Mouse (Mus musculus) forebrain, embryonic 10.5 days (tissue): ENCODE results near the gene Arfgef2. TPM values are rescaled to one million over a fixed set of nuclear protein-coding genes. Genes with fewer than 3 reads are reported as not detected.

Experiments used
- DNase-seq: peaks from one replicate; pipeline ENCODE4 v3.0.0-alpha.2; 2017; ENCODE audit warnings: low spot score; ENCODE audit errors: extremely low spot score
- H3K27ac ChIP-seq: fragments of 300-500 bp; sonication (generic); 2 replicates; pipeline ENCODE4 v1.5.1; 2016; ENCODE audit warnings: mild to moderate bottlenecking
- H3K27me3 ChIP-seq: fragments of 300-500 bp; sonication (generic); 2 replicates; pipeline ENCODE4 v1.6.1; 2016; ENCODE audit warnings: mild to moderate bottlenecking; ENCODE audit not compliant: poor library complexity, severe bottlenecking
- H3K36me3 ChIP-seq: fragments of 300-500 bp; sonication (generic); replicated peaks from 2 replicates; pipeline ENCODE4 v1.6.1; 2016; ENCODE audit warnings: mild to moderate bottlenecking, moderate library complexity
- H3K4me1 ChIP-seq: fragments of 300-500 bp; sonication (generic); 2 replicates; pipeline ENCODE4 v1.6.1; 2016
- H3K4me3 ChIP-seq: fragments of 300-500 bp; sonication (generic); 2 replicates; pipeline ENCODE4 v1.5.1; 2016; ENCODE audit warnings: mild to moderate bottlenecking, moderate library complexity
- H3K9me3 ChIP-seq: fragments of 300-500 bp; sonication (generic); 2 replicates; pipeline ENCODE4 v1.6.1; 2016; ENCODE audit warnings: mild to moderate bottlenecking, moderate library complexity
- WGBS: fragments of 180-500 bp; shearing (Covaris S2); methylation state at CpG from one replicate; pipeline ENCODE4 v1.1.7; 2016; 5-methylcytosine and 5-hydroxymethylcytosine counted together
- polyA plus RNA-seq: library from polyadenylated mRNA; unstranded; fragments of >200 nt; fragmentation: Nextera tagmentation; extraction: Ambion mirVana; gene quantifications from 2 replicates; pipeline ENCODE4 v1.2.1, GENCODE M21; 2016

The Arfgef2 gene
- polyA plus RNA-seq, 1 experiment from 2014 or later, result 5.4 TPM

DNA sequence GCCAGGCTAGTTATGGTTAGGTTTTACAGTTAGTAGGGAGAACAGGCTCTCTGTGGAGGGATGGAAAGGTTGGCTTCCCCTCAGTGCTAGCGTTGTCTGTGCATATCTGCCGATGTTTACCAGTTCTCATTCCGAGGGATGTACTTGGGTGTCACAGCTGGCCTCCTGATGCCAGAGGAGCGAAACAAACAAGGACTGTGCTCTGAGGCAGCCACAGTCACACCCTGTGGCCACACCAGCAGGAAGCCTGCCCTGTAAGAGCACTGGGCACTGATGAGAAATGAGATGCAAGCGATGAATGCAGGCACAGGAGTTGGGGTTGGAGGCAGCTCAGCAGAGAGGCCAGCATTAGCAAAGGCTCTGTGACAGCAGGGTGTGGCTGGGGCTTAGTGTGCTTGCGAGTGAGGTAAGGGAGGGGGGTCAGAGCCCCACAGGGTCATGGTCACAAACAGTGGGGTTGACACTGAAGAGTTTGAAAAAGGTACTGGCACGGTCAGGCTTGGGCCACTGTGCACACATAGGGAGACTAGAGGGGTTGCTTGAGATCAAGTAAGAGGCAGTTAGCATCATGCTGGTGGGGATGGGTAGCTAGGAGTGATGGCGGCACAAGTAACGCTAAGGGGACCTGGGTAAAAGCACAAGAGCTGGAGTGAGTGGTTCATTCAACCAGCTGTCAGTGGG lies 13.2 kb downstream of the Arfgef2 start:
- Histone ChIP-seq H3K27me3 (no peaks in the 10 kb centered on the region), H3K36me3 (peaks cover 9% of the 10 kb centered on the region; the same call in 1 of the 2 replicates), H3K4me1 (peaks cover 15% of the 10 kb centered on the region), H3K9me3 (no peaks in the 10 kb centered on the region; the same call in 1 of the 2 replicates), H3K27ac (0 out of 2 replicates have a peak overlapping the region, but pooled peaks have one; percentile 1), H3K4me3 (no peak overlapping the region)
- DNase-seq, result no peak
- 89% methylated on average over 9 of the region's 9 CpGs for WGBS

DNA sequence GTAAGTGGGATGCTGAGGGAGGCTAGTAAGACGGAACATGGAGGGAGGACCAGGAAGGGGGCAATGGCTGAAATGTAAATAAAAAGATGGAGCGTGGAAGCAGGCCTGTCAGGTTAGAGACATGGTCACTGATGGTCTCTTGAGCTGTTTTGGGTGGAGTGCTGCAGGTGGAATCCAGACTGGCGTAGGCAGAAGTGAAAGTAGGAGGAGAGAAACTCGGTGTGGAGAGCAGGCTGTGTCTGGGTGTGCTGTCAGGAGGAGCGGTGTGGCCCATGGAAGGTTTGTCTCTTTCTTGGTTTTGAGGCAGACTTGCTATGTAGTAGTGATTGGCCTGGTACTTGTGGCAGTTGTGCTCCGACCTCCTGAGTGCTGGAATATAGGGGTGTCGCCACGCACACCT lies 14.5 kb downstream of the Arfgef2 start:
- H3K36me3 ChIP-seq, result peaks cover 9% of the 10 kb centered on the region; the same call in 1 of the 2 replicates
- H3K27ac ChIP-seq, result no peak overlapping the region
- WGBS, result 93% methylated on average over 8 of the region's 8 CpGs
- no peak for DNase-seq
- H3K4me1 ChIP-seq, result peaks cover 15% of the 10 kb centered on the region
- H3K4me3 ChIP-seq, result no peak overlapping the region
- H3K27me3 ChIP-seq, result no peaks in the 10 kb centered on the region
- no peaks in the 10 kb centered on the region; the same call in 1 of the 2 replicates for H3K9me3 ChIP-seq

DNA sequence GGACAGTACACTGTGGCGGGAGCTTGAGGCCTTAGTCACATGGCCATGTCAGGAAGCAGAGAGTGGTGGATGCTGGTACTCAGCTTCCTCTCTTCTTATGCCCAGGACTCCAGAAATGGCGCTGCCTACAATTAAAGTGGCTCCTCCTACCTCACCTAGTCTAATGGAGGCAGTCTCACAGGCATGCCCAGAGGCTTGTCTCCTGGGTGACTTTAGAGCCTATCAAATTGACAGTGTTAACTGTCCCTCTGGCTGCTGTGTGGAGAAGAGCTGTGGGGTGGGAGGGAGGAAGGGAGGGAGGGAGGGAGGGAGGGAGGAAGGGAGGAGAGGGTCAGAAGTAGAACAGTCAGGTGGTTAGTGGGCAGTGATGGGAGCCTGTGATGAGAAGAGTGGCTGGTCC lies 15.5 kb downstream of the Arfgef2 start:
- DNase-seq, result no peak
- WGBS, result 81% methylated on average over 2 of the region's 2 CpGs
- no peak overlapping the region for H3K4me3 ChIP-seq
- H3K4me1 ChIP-seq, result peaks cover 15% of the 10 kb centered on the region
- no peaks in the 10 kb centered on the region; the same call in 1 of the 2 replicates for H3K9me3 ChIP-seq
- no peak overlapping the region for H3K27ac ChIP-seq
- peaks cover 9% of the 10 kb centered on the region; the same call in 1 of the 2 replicates for H3K36me3 ChIP-seq
- no peaks in the 10 kb centered on the region for H3K27me3 ChIP-seq

DNA sequence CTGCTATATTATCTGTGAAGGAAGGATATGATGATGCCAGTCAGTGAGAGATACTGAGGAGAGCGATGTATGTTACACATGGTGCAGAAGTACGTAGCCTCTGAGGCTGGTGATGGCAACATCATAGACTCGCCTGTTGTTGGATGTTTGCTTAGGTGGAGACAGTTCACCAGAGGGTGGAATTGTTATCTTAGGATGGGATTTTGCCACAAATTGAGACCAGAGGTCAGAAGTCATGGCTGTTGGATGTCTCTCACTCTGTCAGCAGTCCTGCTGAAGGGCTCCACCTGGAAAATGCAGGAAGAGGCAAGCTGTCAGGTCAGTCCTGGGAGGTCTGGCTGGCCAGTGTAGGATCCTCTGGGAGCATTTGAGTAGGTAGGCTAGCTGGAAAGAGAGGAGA lies 16.0 kb downstream of the Arfgef2 start:
- Histone ChIP-seq H3K36me3 (peaks cover 9% of the 10 kb centered on the region; the same call in 1 of the 2 replicates), H3K4me1 (peaks cover 15% of the 10 kb centered on the region), H3K9me3 (no peaks in the 10 kb centered on the region; the same call in 1 of the 2 replicates), H3K27ac (no peak overlapping the region), H3K27me3 (no peaks in the 10 kb centered on the region), H3K4me3 (no peak overlapping the region)
- DNase-seq, result no peak
- 93% methylated on average over 3 of the region's 3 CpGs for WGBS

DNA sequence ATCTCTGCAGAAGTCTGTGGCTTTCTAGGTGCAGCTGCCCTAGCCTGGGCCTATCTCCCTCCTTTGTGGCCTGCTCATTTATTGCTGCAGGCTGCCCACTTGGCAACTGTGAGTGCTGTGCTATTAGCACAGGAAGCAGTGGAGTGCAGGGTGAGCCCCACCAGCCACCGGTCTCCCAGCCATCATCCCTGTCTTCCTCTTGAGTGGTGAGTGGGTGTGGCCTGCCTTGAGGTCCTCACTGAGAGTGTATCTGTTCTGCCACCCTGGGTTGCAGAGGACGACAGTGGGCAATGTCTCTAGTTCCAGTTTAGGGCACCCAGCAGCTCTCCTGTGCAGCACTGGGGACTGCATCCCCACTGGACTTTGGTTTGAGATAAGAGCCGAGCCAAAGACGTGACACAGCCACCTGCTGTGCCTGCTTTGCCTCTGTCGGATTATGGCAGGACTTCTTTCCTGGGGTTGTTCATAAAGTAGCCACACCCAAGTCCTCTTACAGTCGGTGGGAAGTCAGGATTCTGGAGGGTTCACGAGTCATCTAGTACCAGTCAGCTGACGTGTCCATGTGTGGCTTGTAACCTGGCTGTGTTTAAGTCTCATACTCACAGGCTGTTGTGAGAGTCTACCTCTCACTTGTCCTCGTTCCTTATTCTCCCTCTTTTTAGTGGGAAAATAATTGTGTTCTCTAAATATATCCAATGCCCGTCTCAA lies 16.9 kb downstream of the Arfgef2 start:
- Histone ChIP-seq H3K4me1 (peaks cover 15% of the 10 kb centered on the region), H3K36me3 (peaks cover 8% of the 10 kb centered on the region; the same call in 1 of the 2 replicates), H3K9me3 (no peaks in the 10 kb centered on the region; the same call in 1 of the 2 replicates), H3K27me3 (no peaks in the 10 kb centered on the region), H3K27ac (no peak overlapping the region), H3K4me3 (no peak overlapping the region)
- 76% methylated on average over 10 of the region's 10 CpGs for WGBS
- DNase-seq, result no peak

DNA sequence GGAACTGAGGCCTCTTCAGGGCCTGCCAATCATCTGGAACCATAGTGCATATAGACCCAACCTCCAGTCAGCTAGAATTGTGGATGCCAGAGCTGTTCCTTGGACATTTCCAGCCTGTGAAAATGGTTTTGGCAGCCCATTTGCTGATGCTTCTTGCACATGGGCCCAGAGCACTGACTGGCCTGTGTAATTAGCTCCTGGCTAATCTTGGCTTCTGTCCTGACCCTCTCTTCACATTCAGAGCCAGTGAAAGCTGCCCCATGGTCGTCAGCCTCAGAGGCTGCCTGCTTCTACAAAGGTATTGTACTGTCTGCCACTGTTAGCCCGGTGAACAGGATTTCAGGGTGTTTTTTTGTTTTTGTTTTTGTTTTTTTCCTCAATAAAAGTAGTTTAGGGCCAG lies 17.5 kb downstream of the Arfgef2 start:
- no peak for DNase-seq
- Histone ChIP-seq H3K27ac (no peak overlapping the region), H3K4me1 (peaks cover 15% of the 10 kb centered on the region), H3K27me3 (no peaks in the 10 kb centered on the region), H3K4me3 (no peak overlapping the region), H3K9me3 (no peaks in the 10 kb centered on the region), H3K36me3 (peaks cover 2% of the 10 kb centered on the region; the same call in 1 of the 2 replicates)
- 80% methylated on average over 2 of the region's 2 CpGs for WGBS

DNA sequence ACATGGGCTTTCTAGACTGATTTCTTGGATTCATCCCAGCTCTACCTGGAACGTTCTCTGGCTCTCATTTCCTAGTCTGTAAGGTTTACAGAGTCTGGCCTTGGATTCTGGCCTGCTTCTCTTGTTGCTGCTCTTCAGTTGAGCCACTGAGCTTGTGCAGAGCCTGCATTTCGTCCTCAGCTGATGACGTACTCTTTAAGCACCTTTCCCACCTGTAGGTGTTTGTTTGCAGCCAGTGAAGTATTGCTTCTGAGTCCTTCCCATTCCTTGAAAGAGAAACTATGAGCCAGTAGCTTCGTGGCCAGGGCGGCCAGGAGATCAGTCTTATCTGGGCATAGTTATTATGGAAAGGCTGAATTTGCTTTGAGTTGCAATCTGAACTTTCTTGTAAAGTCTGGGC lies 19.0 kb downstream of the Arfgef2 start:
- Histone ChIP-seq H3K4me1 (peaks cover 15% of the 10 kb centered on the region), H3K27ac (no peak overlapping the region), H3K27me3 (no peaks in the 10 kb centered on the region), H3K36me3 (no peaks in the 10 kb centered on the region; the same call in 1 of the 2 replicates), H3K4me3 (no peak overlapping the region), H3K9me3 (no peaks in the 10 kb centered on the region)
- no peak for DNase-seq
- 95% methylated on average over 5 of the region's 5 CpGs for WGBS

DNA sequence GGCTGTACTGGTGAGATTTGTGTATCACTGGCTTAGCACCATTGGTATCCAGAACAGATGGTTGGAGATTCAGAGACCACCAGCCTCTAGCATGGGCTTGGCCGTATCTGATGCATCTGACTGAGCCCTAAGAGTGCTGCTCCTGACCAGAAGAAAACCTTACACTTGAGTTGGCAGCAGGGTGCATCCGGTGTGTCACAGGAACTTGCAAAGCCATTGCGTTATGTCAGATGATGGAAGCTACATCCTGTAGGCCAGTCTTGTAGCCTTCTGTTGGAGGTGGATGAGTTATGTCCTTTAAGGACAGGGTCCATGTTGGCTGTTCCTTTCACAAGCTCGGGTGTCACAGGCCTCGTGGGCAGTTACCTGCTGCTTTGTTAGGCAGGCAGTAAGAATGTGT lies 19.6 kb downstream of the Arfgef2 start:
- H3K9me3 ChIP-seq, result no peaks in the 10 kb centered on the region
- H3K4me1 ChIP-seq, result peaks cover 15% of the 10 kb centered on the region
- H3K27ac ChIP-seq, result no peak overlapping the region
- no peak overlapping the region for H3K4me3 ChIP-seq
- H3K27me3 ChIP-seq, result no peaks in the 10 kb centered on the region
- no peak for DNase-seq
- no peaks in the 10 kb centered on the region; the same call in 1 of the 2 replicates for H3K36me3 ChIP-seq
- WGBS, result 93% methylated on average over 5 of the region's 5 CpGs

DNA sequence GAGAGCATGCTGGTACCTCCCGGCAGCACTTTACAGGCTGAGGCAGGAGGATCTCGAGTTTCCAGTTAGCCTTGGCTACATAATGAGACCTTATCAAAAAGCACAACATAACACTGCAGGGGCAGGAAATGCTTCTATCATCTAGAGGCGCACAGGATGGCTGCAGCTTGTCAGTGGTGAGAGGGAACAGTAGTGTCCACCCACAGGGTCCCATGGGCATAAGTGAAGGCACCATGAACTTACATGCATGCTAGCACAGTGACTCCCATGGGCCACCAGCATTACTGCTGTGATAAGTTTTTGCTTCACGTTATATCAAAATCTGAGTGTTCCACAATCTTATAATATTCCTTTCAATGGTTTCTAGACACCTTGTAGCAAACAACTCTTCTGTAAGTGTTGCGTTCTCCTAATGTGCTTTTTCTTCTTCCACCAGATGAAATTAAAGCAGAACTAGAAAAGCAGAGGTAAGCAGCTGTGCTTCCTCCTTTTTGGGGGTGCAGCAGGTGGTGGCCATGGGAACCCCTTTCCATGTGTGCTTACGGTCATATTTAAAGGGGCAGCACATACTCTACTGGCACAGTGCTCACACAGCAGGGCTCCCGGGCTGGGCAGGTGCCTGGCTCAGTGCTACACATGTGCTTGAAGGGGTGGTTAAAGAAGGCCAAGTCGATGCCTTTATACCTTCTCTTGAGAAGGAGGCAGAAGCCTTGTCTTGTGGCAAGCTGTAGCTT lies 21.3 kb downstream of the Arfgef2 start:
- H3K27me3 ChIP-seq, result no peaks in the 10 kb centered on the region
- no peak overlapping the region for H3K27ac ChIP-seq
- H3K4me3 ChIP-seq, result no peak overlapping the region
- 91% methylated on average over 8 of the region's 8 CpGs for WGBS
- no peaks in the 10 kb centered on the region for H3K9me3 ChIP-seq
- no peak for DNase-seq
- H3K36me3 ChIP-seq, result no peaks in the 10 kb centered on the region; the same call in 1 of the 2 replicates
- H3K4me1 ChIP-seq, result 0 out of 2 replicates have a peak, but pooled peaks cover 5% of the 10 kb centered on the region

DNA sequence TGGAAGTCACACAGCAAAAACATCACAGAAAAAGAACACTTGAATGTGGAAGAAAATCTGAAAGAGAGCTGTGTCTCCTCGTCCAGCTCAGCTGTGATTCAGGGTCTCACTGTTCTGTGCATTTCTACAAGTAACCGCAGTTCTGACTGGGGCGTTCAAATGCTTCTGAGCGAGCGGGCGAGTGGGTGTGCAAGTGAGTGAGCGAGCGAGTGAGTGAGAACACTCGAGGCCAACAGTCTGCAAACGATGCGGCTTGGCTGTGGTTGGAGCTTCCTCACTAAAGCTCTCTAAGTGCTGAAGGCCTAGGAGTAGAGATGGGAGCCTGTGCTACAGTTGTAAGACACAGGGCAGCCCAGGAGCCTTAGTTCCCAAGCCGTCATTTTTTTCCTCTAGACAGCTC lies 22.9 kb downstream of the Arfgef2 start:
- no peaks in the 10 kb centered on the region for H3K9me3 ChIP-seq
- H3K36me3 ChIP-seq, result no peaks in the 10 kb centered on the region; the same call in 1 of the 2 replicates
- H3K27ac ChIP-seq, result no peak overlapping the region
- 93% methylated on average over 12 of the region's 12 CpGs for WGBS
- H3K4me1 ChIP-seq, result no peaks in the 10 kb centered on the region
- no peak overlapping the region for H3K4me3 ChIP-seq
- no peak for DNase-seq
- H3K27me3 ChIP-seq, result no peaks in the 10 kb centered on the region

DNA sequence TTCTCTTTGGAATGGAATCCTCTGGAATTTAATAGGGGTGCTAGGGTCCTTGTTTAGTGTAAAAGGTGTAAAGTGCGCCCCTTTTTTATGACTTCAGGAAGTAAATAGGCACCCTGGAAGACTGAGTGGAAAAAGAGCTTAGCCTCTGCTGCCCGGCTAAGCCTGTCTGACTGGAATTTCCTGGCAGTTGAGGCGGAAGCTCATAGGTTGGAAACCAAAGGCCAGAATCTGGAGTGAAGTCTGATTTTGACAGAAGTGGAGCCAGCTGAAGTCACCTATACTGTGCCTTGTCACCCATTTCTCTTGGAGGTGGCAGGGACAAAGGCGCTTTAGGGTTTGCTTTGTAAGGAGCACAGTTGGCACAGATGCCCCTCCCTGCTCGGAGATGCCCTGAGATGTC lies 25.0 kb downstream of the Arfgef2 start:
- H3K27me3 ChIP-seq, result no peaks in the 10 kb centered on the region
- WGBS, result 91% methylated on average over 5 of the region's 5 CpGs
- H3K36me3 ChIP-seq, result peaks cover 6% of the 10 kb centered on the region
- no peaks in the 10 kb centered on the region for H3K9me3 ChIP-seq
- 0 out of 2 replicates have a peak, but pooled peaks cover 3% of the 10 kb centered on the region for H3K4me1 ChIP-seq
- H3K4me3 ChIP-seq, result no peak overlapping the region
- no peak for DNase-seq
- H3K27ac ChIP-seq, result no peak overlapping the region

DNA sequence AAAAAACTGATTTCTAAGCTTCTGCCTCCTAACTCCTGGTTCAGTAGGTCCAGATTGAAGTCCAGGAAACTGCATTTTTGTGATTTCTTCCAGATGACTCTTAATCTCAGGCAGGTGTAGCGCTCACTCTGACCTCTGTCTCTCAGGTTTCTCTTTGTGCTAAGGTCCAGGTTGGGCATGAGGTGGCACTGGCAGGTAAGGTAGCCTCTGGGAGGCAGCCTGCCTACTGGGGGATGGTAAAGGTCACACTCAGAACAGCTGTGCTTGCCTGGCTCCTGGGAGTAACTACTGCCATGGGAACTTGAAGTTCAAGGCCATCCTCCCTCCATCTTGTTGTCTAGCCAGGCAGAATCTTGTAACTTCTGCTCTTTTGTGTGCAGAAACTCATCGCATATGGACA lies 28.7 kb downstream of the Arfgef2 start:
- Histone ChIP-seq H3K4me3 (no peak overlapping the region), H3K27ac (0 out of 2 replicates have a peak overlapping the region, but pooled peaks have one; percentile 20), H3K9me3 (no peaks in the 10 kb centered on the region), H3K4me1 (0 out of 2 replicates have a peak, but pooled peaks cover 3% of the 10 kb centered on the region), H3K36me3 (peaks cover 20% of the 10 kb centered on the region), H3K27me3 (no peaks in the 10 kb centered on the region)
- no peak for DNase-seq
- 97% methylated on average over 2 of the region's 2 CpGs for WGBS
